In the genomic region with DNA sequence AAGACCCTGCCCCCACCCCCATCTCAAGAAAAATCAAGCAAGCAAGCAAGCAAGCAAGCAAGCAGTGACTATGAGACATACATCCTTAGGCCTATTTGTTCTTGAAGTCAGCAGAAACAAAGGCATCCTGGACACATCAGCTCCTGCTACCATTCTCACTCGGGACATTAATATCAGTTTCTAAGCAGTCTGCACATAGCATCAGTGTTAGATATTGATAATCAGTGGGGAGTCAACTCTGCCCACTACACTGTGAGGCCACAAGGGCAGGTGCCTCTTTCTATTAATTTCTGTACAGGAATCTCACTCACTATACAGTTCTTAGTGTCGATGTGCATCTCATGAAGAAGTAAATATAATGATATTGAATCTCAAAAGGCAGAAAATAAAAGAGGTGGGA, we compare ENCODE assay signal across 26 mouse cellular contexts. TPM values are rescaled to one million over a fixed set of nuclear protein-coding genes. Genes with fewer than 3 reads are reported as not detected.
DNase-seq lines count a peak whose midpoint lies in the region; ATAC-seq and TF ChIP-seq lines count a peak whose summit lies in the region.
"Had no signal": no experiment of that assay in that cellular context is flagged by ENCODE, and none has a peak within 500 bp of the region (broad histone marks: within the 10 kb centered on the region; RNA-seq: fewer than 3 reads in every experiment).

No protein-coding gene starts in this region.

- no peaks in the 10 kb centered on the region; the same call in 1 of the 2 replicates for H3K36me3 ChIP-seq in liver, embryonic 14.5 days (replicated peaks; ENCODE audit: control insufficient read depth, insufficient read depth, low read depth)
- no peaks in the 10 kb centered on the region for H3K36me3 ChIP-seq in forebrain, embryonic 13.5 days (ENCODE audit: poor library complexity, severe bottlenecking)
- H3K36me3 ChIP-seq: heart, embryonic 13.5 days; hindbrain, embryonic 15.5 days; kidney, embryonic 15.5 days; midbrain, embryonic 15.5 days; neural tube, embryonic 15.5 days had no signal

- H3K4me1 ChIP-seq in liver, embryonic 14.5 days (replicated peaks; ENCODE audit: control insufficient read depth in 2 of 2, insufficient read depth in 2 of 2, low read length in 1 of 2), result peaks cover 43 to 49% of the 10 kb centered on the region in 2 experiments
- peaks cover 9% of the 10 kb centered on the region for H3K4me1 ChIP-seq in forebrain, embryonic 13.5 days
- H3K4me1 ChIP-seq: hindbrain, embryonic 15.5 days had no signal

- TF ChIP-seq EP300 in liver, embryonic 14.5 days (IDR thresholded peaks at IDR 0.05; ENCODE audit: low read depth), result peak; percentile 75

- peak overlapping the region; percentile 40 for H3K9ac ChIP-seq in liver, embryonic 14.5 days (replicated peaks)
- H3K9ac ChIP-seq in forebrain, embryonic 13.5 days, result no peak overlapping the region
- H3K9ac ChIP-seq: forebrain, postnatal 0 days; heart, embryonic 13.5 days; hindbrain, embryonic 15.5 days; kidney, embryonic 15.5 days; lung, embryonic 14.5 days; midbrain, embryonic 15.5 days; neural tube, embryonic 15.5 days had no signal

- peak overlapping the region; percentile 8 to 18; a peak in 2 of 4 replicates for H3K4me3 ChIP-seq in liver, embryonic 14.5 days (ENCODE audit: insufficient read depth in 1 of 2, low read depth in 2 of 2, low read length in 2 of 2)
- H3K4me3 ChIP-seq in forebrain, embryonic 13.5 days, result no peak overlapping the region
- H3K4me3 ChIP-seq: heart, embryonic 13.5 days; hindbrain, embryonic 15.5 days; kidney, embryonic 15.5 days; megakaryocyte, embryonic 14.5 days; midbrain, embryonic 15.5 days; neural tube, embryonic 15.5 days had no signal

- no peaks in the 10 kb centered on the region for H3K27me3 ChIP-seq in liver, embryonic 14.5 days (ENCODE audit: control insufficient read depth, insufficient read depth, low read length)
- H3K27me3 ChIP-seq in forebrain, embryonic 13.5 days, result no peaks in the 10 kb centered on the region
- H3K27me3 ChIP-seq: heart, embryonic 13.5 days; hindbrain, embryonic 15.5 days; kidney, embryonic 15.5 days; megakaryocyte, embryonic 14.5 days; midbrain, embryonic 15.5 days; neural tube, embryonic 15.5 days had no signal

- ATAC-seq in erythroblast, adult 5-6 weeks (replicated peaks; ENCODE audit: low FRiP score, poor library complexity, severe bottlenecking), result peak; percentile 27; the same call in 1 of the 2 replicates
- peak; percentile 77 for ATAC-seq in erythroid progenitor cell, adult 5-6 weeks (replicated peaks; ENCODE audit: low FRiP score, poor library complexity, severe bottlenecking)
- peak; percentile 89 for ATAC-seq in liver, embryonic 14.5 days (ENCODE audit: insufficient read depth)
- ATAC-seq in megakaryocyte-erythroid progenitor cell, adult 5-6 weeks (replicated peaks; ENCODE audit: low FRiP score, low TSS enrichment, poor library complexity, severe bottlenecking), result peak; percentile 88
- no peak for ATAC-seq in forebrain, embryonic 13.5 days
- ATAC-seq: activated CD4-positive, CD25-positive, alpha-beta regulatory T cell, adult 4 months; forebrain, postnatal 0 days; midbrain, embryonic 15.5 days had no signal

- H3K4me2 ChIP-seq in liver, embryonic 14.5 days (ENCODE audit: low read depth), result peak overlapping the region; percentile 67
- H3K4me2 ChIP-seq in forebrain, embryonic 13.5 days, result no peak overlapping the region
- H3K4me2 ChIP-seq: heart, embryonic 13.5 days; hindbrain, embryonic 15.5 days; kidney, embryonic 15.5 days; lung, embryonic 14.5 days; midbrain, embryonic 15.5 days; neural tube, embryonic 15.5 days had no signal

- H3K27ac ChIP-seq in liver, embryonic 14.5 days, result peak overlapping the region; percentile 75
- no peak overlapping the region for H3K27ac ChIP-seq in forebrain, embryonic 13.5 days
- H3K27ac ChIP-seq: heart, embryonic 13.5 days; hindbrain, embryonic 15.5 days; kidney, embryonic 15.5 days; midbrain, embryonic 15.5 days; neural tube, embryonic 15.5 days had no signal

- no peak for TF ChIP-seq CTCF in liver, embryonic 14.5 days (IDR thresholded peaks at IDR 0.05; ENCODE audit: low read depth)

- WGBS in liver, embryonic 14.5 days (ENCODE audit: insufficient replicate concordance), result 18% methylated on average over 2 of the region's 2 CpGs
- 91% methylated on average over 2 of the region's 2 CpGs for WGBS in forebrain, embryonic 13.5 days

- H3K9me3 ChIP-seq in liver, embryonic 14.5 days (ENCODE audit: control insufficient read depth, low read length), result no peaks in the 10 kb centered on the region
- no peaks in the 10 kb centered on the region for H3K9me3 ChIP-seq in forebrain, embryonic 13.5 days (replicated peaks)
- H3K9me3 ChIP-seq: heart, embryonic 13.5 days; hindbrain, embryonic 15.5 days; kidney, embryonic 15.5 days; megakaryocyte, embryonic 14.5 days; midbrain, embryonic 15.5 days; neural tube, embryonic 15.5 days had no signal

- DNase-seq in liver, embryonic 14.5 days (ENCODE audit: low read depth in 3 of 3, low spot score in 3 of 3), result peak; percentile 38 to 59 (median 57)
- DNase-seq in embryo, embryonic 9.5 days (ENCODE audit: extremely low spot score), result no peak
- DNase-seq: adrenal gland, adult 2 months; adrenal gland, postnatal 36 days; B cell, adult 2 months; cerebellum, adult 2 months; cerebellum, postnatal 14 days; forebrain, postnatal 0 days; heart, postnatal 10 days; kidney, adult 18-20 months; kidney, postnatal 25 days; left cerebral cortex, postnatal 4 days; lung, embryonic 14.5 days; spleen, adult 18-20 months; thymus, adult 2 months had no signal

RNA-seq across cellular contexts. Expression of a gene that starts 14.6 kb away (rescaled TPM):
- 19.4 and 33.9 TPM in 2 replicates for total RNA-seq in erythroblast, adult 5-6 weeks (2015; ENCODE audit: low replicate concordance)
- total RNA-seq in erythroblast, adult 5-6 weeks (2017; ENCODE audit: low replicate concordance), result 12.8 and 17.2 TPM in 2 replicates
- 27.8 and 31.0 TPM in 2 replicates for total RNA-seq in erythroid progenitor cell, adult 5-6 weeks (2015; ENCODE audit: low replicate concordance)
- 20.7 and 30.2 TPM in 2 replicates for total RNA-seq in erythroid progenitor cell, adult 5-6 weeks (2017; ENCODE audit: low replicate concordance)
- 12.7 and 15.8 TPM in 2 replicates for polyA plus RNA-seq in liver, embryonic 14.5 days (2012; rRNA removed)
- polyA plus RNA-seq in liver, embryonic 14.5 days (2014; fragmentation: Nextera tagmentation; extraction: Ambion mirVana), result 37.0 and 40.6 TPM in 2 replicates
- total RNA-seq in megakaryocyte-erythroid progenitor cell, adult 5-6 weeks (2014; fragmentation: Nextera tagmentation), result 47.4 and 49.6 TPM in 2 replicates
- 38.1 and 39.3 TPM in 2 replicates for total RNA-seq in megakaryocyte-erythroid progenitor cell, adult 5-6 weeks (2017)
- 65.2 and 72.3 TPM in 2 replicates for polyA plus RNA-seq in forebrain, embryonic 13.5 days (2015; fragmentation: Nextera tagmentation; extraction: Ambion mirVana)

RNA-seq across cellular contexts. Expression of a gene that starts 33.4 kb away (rescaled TPM):
- total RNA-seq in erythroblast, adult 5-6 weeks (2015; ENCODE audit: low replicate concordance), result 2.1 and 2.5 TPM in 2 replicates
- total RNA-seq in erythroblast, adult 5-6 weeks (2017; ENCODE audit: low replicate concordance), result 5.2 and 9.6 TPM in 2 replicates
- total RNA-seq in erythroid progenitor cell, adult 5-6 weeks (2015; ENCODE audit: low replicate concordance), result 0.42 and 1.8 TPM in 2 replicates
- 2.6 and 5.4 TPM in 2 replicates for total RNA-seq in erythroid progenitor cell, adult 5-6 weeks (2017; ENCODE audit: low replicate concordance)
- polyA plus RNA-seq in liver, embryonic 14.5 days (2012; rRNA removed), result 2.2 and 2.5 TPM in 2 replicates
- 4.5 and 4.9 TPM in 2 replicates for polyA plus RNA-seq in liver, embryonic 14.5 days (2014; fragmentation: Nextera tagmentation; extraction: Ambion mirVana)
- 9.2 and 12.4 TPM in 2 replicates for total RNA-seq in megakaryocyte-erythroid progenitor cell, adult 5-6 weeks (2014; fragmentation: Nextera tagmentation)
- 12.6 and 24.9 TPM in 2 replicates for total RNA-seq in megakaryocyte-erythroid progenitor cell, adult 5-6 weeks (2017)
- 19.3 and 20.3 TPM in 2 replicates for polyA plus RNA-seq in forebrain, embryonic 13.5 days (2015; fragmentation: Nextera tagmentation; extraction: Ambion mirVana)
